Mouse (Mus musculus) forebrain, embryonic 10.5 days (tissue): ENCODE data around the gene Mcoln2. TPM values are rescaled to one million over a fixed set of nuclear protein-coding genes. Genes with fewer than 3 reads are reported as not detected.

Experiments
- DNase-seq: peaks from one replicate; pipeline ENCODE4 v3.0.0-alpha.2; 2017; ENCODE audit warnings: low spot score; ENCODE audit errors: extremely low spot score
- H3K27ac ChIP-seq: fragments of 300-500 bp; sonication (generic); 2 replicates; pipeline ENCODE4 v1.5.1; 2016; ENCODE audit warnings: mild to moderate bottlenecking
- H3K27me3 ChIP-seq: fragments of 300-500 bp; sonication (generic); 2 replicates; pipeline ENCODE4 v1.6.1; 2016; ENCODE audit warnings: mild to moderate bottlenecking; ENCODE audit not compliant: poor library complexity, severe bottlenecking
- H3K36me3 ChIP-seq: fragments of 300-500 bp; sonication (generic); replicated peaks from 2 replicates; pipeline ENCODE4 v1.6.1; 2016; ENCODE audit warnings: mild to moderate bottlenecking, moderate library complexity
- H3K4me1 ChIP-seq: fragments of 300-500 bp; sonication (generic); 2 replicates; pipeline ENCODE4 v1.6.1; 2016
- H3K4me3 ChIP-seq: fragments of 300-500 bp; sonication (generic); 2 replicates; pipeline ENCODE4 v1.5.1; 2016; ENCODE audit warnings: mild to moderate bottlenecking, moderate library complexity
- H3K9me3 ChIP-seq: fragments of 300-500 bp; sonication (generic); 2 replicates; pipeline ENCODE4 v1.6.1; 2016; ENCODE audit warnings: mild to moderate bottlenecking, moderate library complexity
- WGBS: fragments of 180-500 bp; shearing (Covaris S2); methylation state at CpG from one replicate; pipeline ENCODE4 v1.1.7; 2016; 5-methylcytosine and 5-hydroxymethylcytosine counted together
- polyA plus RNA-seq: library from polyadenylated mRNA; unstranded; fragments of >200 nt; fragmentation: Nextera tagmentation; extraction: Ambion mirVana; gene quantifications from 2 replicates; pipeline ENCODE4 v1.2.1, GENCODE M21; 2016

The Mcoln2 gene
- polyA plus RNA-seq: 0.25 and 0.30 TPM in 2 replicates

- Histone ChIP-seq H3K36me3 (no peaks in the 10 kb centered on the region), H3K9me3 (no peaks in the 10 kb centered on the region), H3K4me3 (peak within 1 kb of the TSS; percentile 58), H3K27ac (peak within 1 kb of the TSS; percentile 63), H3K27me3 (peaks cover 58% of the 10 kb centered on the region), H3K4me1 (peaks cover 28% of the 10 kb centered on the region)
- DNase-seq: no peak
- WGBS: 14% methylated on average over 34 of the region's 34 CpGs
Measured at GRCm38 (mm10) chr3:146149156-146150057, at the start of gene Mcoln2. Gene Mcoln2 (plus strand): TSS chr3:146149833.

DNA sequence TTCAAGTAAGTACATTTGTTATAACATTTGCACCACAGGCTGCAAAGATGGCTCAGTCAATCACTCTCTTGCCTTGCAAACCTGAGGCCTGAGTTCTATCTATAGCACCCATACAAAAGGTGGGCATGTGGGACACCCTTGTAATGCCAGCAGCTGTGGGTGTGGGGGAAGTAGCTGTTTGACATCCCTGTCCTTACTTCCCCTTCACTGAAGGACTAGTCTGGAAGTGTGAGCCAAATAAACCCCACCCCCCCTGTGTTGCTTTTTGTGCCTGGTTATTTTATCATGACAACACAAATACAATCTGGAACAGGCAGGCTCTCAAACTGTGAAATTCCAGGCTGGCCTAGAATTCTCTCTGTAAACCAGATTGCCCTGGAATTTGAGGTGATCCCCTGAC lies 49.7 kb upstream of the Mcoln2 start:
- Histone ChIP-seq H3K27me3 (no peaks in the 10 kb centered on the region), H3K4me1 (no peaks in the 10 kb centered on the region), H3K27ac (no peak overlapping the region), H3K4me3 (no peak overlapping the region), H3K9me3 (peaks cover 3% of the 10 kb centered on the region; the same call in 1 of the 2 replicates), H3K36me3 (no peaks in the 10 kb centered on the region)
- DNase-seq: no peak

GRCm38 (mm10) chr3:146102049-146102448 lies 47.6 kb upstream of the Mcoln2 start:
- Histone ChIP-seq H3K4me3 (no peak overlapping the region), H3K27ac (no peak overlapping the region), H3K9me3 (peaks cover 9% of the 10 kb centered on the region), H3K27me3 (peaks cover 10% of the 10 kb centered on the region), H3K36me3 (no peaks in the 10 kb centered on the region), H3K4me1 (peaks cover under 1% of the 10 kb centered on the region)
- 64% methylated on average over 6 of the region's 6 CpGs for WGBS
- DNase-seq: no peak

DNA sequence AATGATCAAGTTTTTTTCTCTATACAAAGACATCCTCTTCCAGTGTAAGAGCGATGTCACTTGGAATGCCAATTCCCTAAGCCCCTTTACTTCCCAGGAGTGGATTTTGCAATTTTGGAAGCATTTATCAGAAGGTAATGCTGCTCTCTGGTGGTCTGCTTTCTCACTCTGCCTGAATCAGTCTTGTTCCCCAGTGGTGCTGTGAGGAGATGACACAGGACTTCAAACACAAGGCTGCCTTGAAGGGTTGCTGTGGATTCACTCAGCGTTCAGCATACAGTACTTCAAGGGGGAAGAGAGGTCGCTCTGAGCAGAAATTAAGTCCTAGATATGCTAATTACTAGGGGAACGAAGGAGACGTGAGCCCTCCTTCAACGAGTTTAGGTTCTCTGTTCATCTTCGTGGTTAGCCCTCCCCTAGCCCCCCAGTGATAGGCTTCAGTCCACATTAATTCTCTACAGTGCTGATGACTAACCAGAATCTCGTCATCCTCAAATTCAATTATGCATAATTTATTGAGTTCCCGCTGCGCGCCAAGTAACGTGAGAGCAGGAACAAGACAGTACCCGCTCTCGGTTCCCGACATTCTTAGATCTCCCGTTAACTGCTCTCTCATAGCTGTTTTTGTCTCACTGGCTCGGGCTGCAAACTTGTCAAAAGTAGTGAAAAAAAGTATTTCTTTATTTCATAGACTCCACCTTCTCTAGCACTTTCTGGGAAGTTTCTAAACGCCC lies 42.4 kb upstream of the Mcoln2 start:
- peaks cover 9% of the 10 kb centered on the region for H3K9me3 ChIP-seq
- no peak overlapping the region for H3K27ac ChIP-seq
- peaks cover 15% of the 10 kb centered on the region for H3K27me3 ChIP-seq
- DNase-seq: peak; percentile 44
- peak overlapping the region; percentile 59 for H3K4me3 ChIP-seq
- H3K36me3 ChIP-seq: no peaks in the 10 kb centered on the region
- 7% methylated on average over 18 of the region's 18 CpGs for WGBS
- peaks cover 9% of the 10 kb centered on the region for H3K4me1 ChIP-seq

GRCm38 (mm10) chr3:146107921-146108571 lies 41.6 kb upstream of the Mcoln2 start, which contains the start of gene Wdr63:
Gene Wdr63 (minus strand): TSS chr3:146108130.
- H3K27ac ChIP-seq: peak within 1 kb of the TSS; percentile 54; the same call in 1 of the 2 replicates
- WGBS: 12% methylated on average over 18 of the region's 18 CpGs
- H3K36me3 ChIP-seq: no peaks in the 10 kb centered on the region
- peak; percentile 72 for DNase-seq
- H3K4me3 ChIP-seq: peak within 1 kb of the TSS; percentile 59
- H3K4me1 ChIP-seq: peaks cover 9% of the 10 kb centered on the region
- peaks cover 15% of the 10 kb centered on the region for H3K27me3 ChIP-seq
- H3K9me3 ChIP-seq: peaks cover 9% of the 10 kb centered on the region

- 75% methylated on average over 2 of the region's 2 CpGs for WGBS
- peaks cover 9% of the 10 kb centered on the region for H3K4me1 ChIP-seq
Measured at GRCm38 (mm10) chr3:146108945-146109344, 40.7 kb upstream of the Mcoln2 start.

GRCm38 (mm10) chr3:146110358-146110757 lies 39.3 kb upstream of the Mcoln2 start:
- 78% methylated on average over 2 of the region's 2 CpGs for WGBS
- H3K27ac ChIP-seq: no peak overlapping the region
- H3K9me3 ChIP-seq: peaks cover 6% of the 10 kb centered on the region
- no peak overlapping the region for H3K4me3 ChIP-seq
- DNase-seq: no peak
- H3K36me3 ChIP-seq: no peaks in the 10 kb centered on the region
- peaks cover 9% of the 10 kb centered on the region for H3K4me1 ChIP-seq
- H3K27me3 ChIP-seq: peaks cover 15% of the 10 kb centered on the region

More at GRCm38 (mm10) chr3:146108945-146109344, 40.7 kb upstream of the Mcoln2 start:
- no peak overlapping the region for H3K4me3 ChIP-seq
- H3K36me3 ChIP-seq: no peaks in the 10 kb centered on the region
- H3K9me3 ChIP-seq: peaks cover 9% of the 10 kb centered on the region
- peaks cover 15% of the 10 kb centered on the region for H3K27me3 ChIP-seq
- no peak overlapping the region for H3K27ac ChIP-seq
- no peak for DNase-seq

GRCm38 (mm10) chr3:146110916-146111315 lies 38.7 kb upstream of the Mcoln2 start:
- peaks cover 9% of the 10 kb centered on the region for H3K4me1 ChIP-seq
- no peaks in the 10 kb centered on the region for H3K36me3 ChIP-seq
- H3K4me3 ChIP-seq: no peak overlapping the region
- whole genome bisulfite sequencing: 78% methylated on average over 6 of the region's 6 CpGs
- peaks cover 15% of the 10 kb centered on the region for H3K27me3 ChIP-seq
- H3K9me3 ChIP-seq: peaks cover under 1% of the 10 kb centered on the region; the same call in 1 of the 2 replicates
- DNase-seq: no peak
- no peak overlapping the region for H3K27ac ChIP-seq

- 7% methylated on average over 35 of the region's 35 CpGs for WGBS
- peaks cover 44% of the 10 kb centered on the region for H3K27me3 ChIP-seq
- no peaks in the 10 kb centered on the region for H3K9me3 ChIP-seq
- H3K4me3 ChIP-seq: peak within 1 kb of the TSS; percentile 42
- H3K36me3 ChIP-seq: no peaks in the 10 kb centered on the region
- no peak for DNase-seq
- H3K4me1 ChIP-seq: peaks cover 24% of the 10 kb centered on the region
- no peak within 1 kb of the TSS for H3K27ac ChIP-seq
Measured at GRCm38 (mm10) chr3:146117258-146117996, 32.2 kb upstream of the Mcoln2 start, which contains the start of gene Mcoln3. Gene Mcoln3 (plus strand): TSS chr3:146117450.

DNA sequence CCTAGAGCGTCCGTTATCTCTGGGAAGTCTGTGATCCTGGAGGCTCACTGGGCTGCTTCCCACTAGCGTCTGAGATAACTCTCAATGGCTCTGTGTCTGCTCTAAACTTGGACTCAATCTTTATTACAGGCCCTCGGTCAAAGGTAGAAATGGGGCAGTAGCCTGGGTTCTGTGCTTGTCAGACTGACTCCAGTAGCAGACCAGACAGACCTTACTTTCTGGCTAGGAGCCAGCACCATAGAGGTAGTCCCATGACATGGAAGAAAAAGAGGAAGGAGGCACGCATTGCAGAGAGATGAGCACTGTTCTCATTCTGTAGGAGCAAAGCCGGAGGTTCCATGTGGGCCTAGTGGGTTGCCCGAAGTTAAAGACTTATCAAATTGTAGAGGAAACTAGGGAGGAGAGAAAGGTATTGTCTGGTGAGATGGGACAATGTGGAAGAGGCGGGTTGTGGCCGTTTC lies 31.6 kb upstream of the Mcoln2 start:
- Histone ChIP-seq H3K4me3 (peak overlapping the region; percentile 42; the same call in 1 of the 2 replicates), H3K27me3 (peaks cover 44% of the 10 kb centered on the region), H3K9me3 (no peaks in the 10 kb centered on the region), H3K4me1 (peaks cover 28% of the 10 kb centered on the region), H3K27ac (no peak overlapping the region), H3K36me3 (no peaks in the 10 kb centered on the region)
- no peak for DNase-seq
- WGBS: 61% methylated on average over 9 of the region's 9 CpGs

GRCm38 (mm10) chr3:146121310-146122124 lies 28.1 kb upstream of the Mcoln2 start:
- Histone ChIP-seq H3K36me3 (no peaks in the 10 kb centered on the region), H3K9me3 (no peaks in the 10 kb centered on the region), H3K4me3 (peak overlapping the region; percentile 41), H3K27me3 (peaks cover 39% of the 10 kb centered on the region), H3K4me1 (peaks cover 28% of the 10 kb centered on the region), H3K27ac (peak overlapping the region; percentile 78)
- DNase-seq: peak; percentile 58
- 5% methylated on average over 25 of the region's 25 CpGs for WGBS
